Comparison of ENCODE assay signal across 9 mouse cellular contexts in genomic region chr8:70760350-70760749, GRCm38 (mm10). TPM values are rescaled to one million over a fixed set of nuclear protein-coding genes. Genes with fewer than 3 reads are reported as not detected.
DNase-seq lines count a peak whose midpoint lies in the region; ATAC-seq and TF ChIP-seq lines count a peak whose summit lies in the region.
"Had no signal": no experiment of that assay in that cellular context is flagged by ENCODE, and none has a peak within 500 bp of the region (broad histone marks: within the 10 kb centered on the region; RNA-seq: fewer than 3 reads in every experiment).

No protein-coding gene starts in this region.

- H3K9me3 ChIP-seq in heart, embryonic 13.5 days = no peaks in the 10 kb centered on the region
- H3K9me3 ChIP-seq in CH12.LX (replicated peaks; ENCODE audit: low read length) = no peaks in the 10 kb centered on the region
- H3K9me3 ChIP-seq in embryonic facial prominence, embryonic 15.5 days (replicated peaks) = no peaks in the 10 kb centered on the region
- H3K9me3 ChIP-seq in stomach, postnatal 0 days (ENCODE audit: control insufficient read depth, low read length) = no peaks in the 10 kb centered on the region

- TF ChIP-seq CTCF in CH12.LX (conservative IDR thresholded peaks at IDR 0.05 in 1 of 2, IDR thresholded peaks at IDR 0.05 in 1 of 2; ENCODE audit: low read depth in 2 of 2, low read length in 2 of 2) = no peak
- no peak for TF ChIP-seq CTCF in liver, adult 2 months (IDR thresholded peaks at IDR 0.05; ENCODE audit: low read depth, low read length)
- TF ChIP-seq CTCF in stomach, postnatal 0 days (IDR thresholded peaks at IDR 0.05; ENCODE audit: low read depth) = no peak

- dilution Hi-C loops in CH12.LX (cut with MboI; ENCODE audit: extremely low pct_ligation_motif_present, extremely low pct_unique_long_range_greater_than_20kb, low sequenced_read_pairs) = no loop called here

- no peaks in the 10 kb centered on the region; the same call in 1 of the 2 replicates for H3K27me3 ChIP-seq in heart, embryonic 13.5 days (replicated peaks)
- no peaks in the 10 kb centered on the region for H3K27me3 ChIP-seq in CH12.LX (replicated peaks)
- no peaks in the 10 kb centered on the region for H3K27me3 ChIP-seq in embryonic facial prominence, embryonic 15.5 days
- H3K27me3 ChIP-seq in liver, adult 2 months (ENCODE audit: control insufficient read depth, insufficient read depth, low read length) = no peaks in the 10 kb centered on the region
- H3K27me3 ChIP-seq in stomach, postnatal 0 days (ENCODE audit: control insufficient read depth, insufficient read depth, low read length) = no peaks in the 10 kb centered on the region

- peaks cover 36% of the 10 kb centered on the region for H3K4me1 ChIP-seq in heart, embryonic 13.5 days
- H3K4me1 ChIP-seq in CH12.LX (ENCODE audit: control insufficient read depth in 1 of 2, insufficient read depth in 2 of 2) = peaks cover 8 to 48% of the 10 kb centered on the region in 2 experiments
- peaks cover 39% of the 10 kb centered on the region for H3K4me1 ChIP-seq in embryonic facial prominence, embryonic 15.5 days
- peaks cover 14% of the 10 kb centered on the region for H3K4me1 ChIP-seq in liver, adult 2 months (ENCODE audit: control insufficient read depth, insufficient read depth, low read length)
- H3K4me1 ChIP-seq in stomach, postnatal 0 days (replicated peaks; ENCODE audit: control insufficient read depth, insufficient read depth) = 0 out of 2 replicates have a peak, but pooled peaks cover 5% of the 10 kb centered on the region

- DNase-seq in heart, adult 18-20 months = no peak
- DNase-seq in CH12.LX (ENCODE audit: extremely low read depth) = no peak
- no peak for DNase-seq in liver, adult 2 months (ENCODE audit: extremely low read depth, low read depth, low spot score)
- DNase-seq in stomach, postnatal 0 days (ENCODE audit: low spot score) = no peak
- no peak for DNase-seq in c-Kit-positive CD71-positive TER-119-positive erythroid progenitor cells, embryonic 14.5 days (ENCODE audit: low spot score)
- DNase-seq in frontal cortex, postnatal 36 days (ENCODE audit: low spot score in 2 of 2) = no peak

- no peak for TF ChIP-seq RAD21 in CH12.LX (IDR thresholded peaks at IDR 0.05; ENCODE audit: low read depth, low read length)

- ATAC-seq in heart, embryonic 13.5 days (ENCODE audit: extremely low read depth, insufficient number of reproducible peaks, low FRiP score, low TSS enrichment) = no peak
- no peak for ATAC-seq in embryonic facial prominence, embryonic 15.5 days (ENCODE audit: insufficient number of reproducible peaks, low FRiP score, low TSS enrichment, low read depth)
- no peak for ATAC-seq in stomach, postnatal 0 days (ENCODE audit: low FRiP score, low TSS enrichment)

- no peak for TF ChIP-seq EP300 in CH12.LX (IDR thresholded peaks at IDR 0.05; ENCODE audit: low read length)
- TF ChIP-seq EP300 in stomach, postnatal 0 days (optimal IDR thresholded peaks at IDR 0.05) = no peak

- peak overlapping the region; percentile 91 for H3K9ac ChIP-seq in heart, embryonic 13.5 days
- peak overlapping the region; percentile 77 for H3K9ac ChIP-seq in CH12.LX (ENCODE audit: insufficient read depth, low read depth)
- H3K9ac ChIP-seq in embryonic facial prominence, embryonic 15.5 days = peak overlapping the region; percentile 60
- peak overlapping the region; percentile 92 for H3K9ac ChIP-seq in liver, adult 2 months (ENCODE audit: low read depth, low read length)
- H3K9ac ChIP-seq in stomach, postnatal 0 days (ENCODE audit: low read length) = peak overlapping the region; percentile 83

- H3K79me2 ChIP-seq in CH12.LX (replicated peaks; ENCODE audit: control insufficient read depth, extremely low read depth, insufficient read depth, poor library complexity, severe bottlenecking) = no peaks in the 10 kb centered on the region
- H3K79me2 ChIP-seq in liver, adult 2 months (ENCODE audit: control insufficient read depth, insufficient read depth, low read length) = no peaks in the 10 kb centered on the region

- H3K4me3 ChIP-seq in heart, embryonic 13.5 days = peak overlapping the region; percentile 73
- peak overlapping the region; percentile 72 to 87 (median 73) for H3K4me3 ChIP-seq in CH12.LX (replicated peaks in 1 of 3; ENCODE audit: low read depth in 2 of 3, low read length in 2 of 3, poor library complexity in 1 of 3)
- peak overlapping the region; percentile 58 for H3K4me3 ChIP-seq in embryonic facial prominence, embryonic 15.5 days (replicated peaks)
- peak overlapping the region; percentile 71 for H3K4me3 ChIP-seq in liver, adult 2 months (ENCODE audit: insufficient read depth, low read depth, low read length)
- peak overlapping the region; percentile 67 for H3K4me3 ChIP-seq in stomach, postnatal 0 days (ENCODE audit: low read depth, low read length)

- peaks cover 37% of the 10 kb centered on the region for H3K36me3 ChIP-seq in heart, embryonic 13.5 days
- H3K36me3 ChIP-seq in CH12.LX (replicated peaks in 1 of 2; ENCODE audit: control insufficient read depth in 1 of 2, insufficient read depth in 1 of 2, low read length in 1 of 2) = peaks cover 31 to 65% of the 10 kb centered on the region in 2 experiments
- H3K36me3 ChIP-seq in embryonic facial prominence, embryonic 15.5 days = peaks cover 31% of the 10 kb centered on the region
- H3K36me3 ChIP-seq in liver, adult 2 months (ENCODE audit: control insufficient read depth, insufficient read depth, low read length) = no peaks in the 10 kb centered on the region
- H3K36me3 ChIP-seq in stomach, postnatal 0 days (ENCODE audit: control insufficient read depth, insufficient read depth, low read length) = peaks cover 9% of the 10 kb centered on the region

- peak overlapping the region; percentile 96 for H3K4me2 ChIP-seq in heart, embryonic 13.5 days
- peak overlapping the region; percentile 58 for H3K4me2 ChIP-seq in CH12.LX (ENCODE audit: insufficient read depth, low read depth, poor library complexity, severe bottlenecking)
- peak overlapping the region; percentile 95 for H3K4me2 ChIP-seq in embryonic facial prominence, embryonic 15.5 days (replicated peaks)
- peak overlapping the region; percentile 100 for H3K4me2 ChIP-seq in stomach, postnatal 0 days (replicated peaks; ENCODE audit: low read depth)

- in situ Hi-C loops in CH12.LX (cut with MboI; ENCODE audit: low pct_ligation_motif_present, low pct_unique_long_range_greater_than_20kb, low sequenced_read_pairs) = loop anchor here (5.0 kb wide), 1 partner anchor 82 kb away; no protein-coding TSS in a partner anchor

- WGBS in heart, embryonic 13.5 days = 1% methylated on average over 22 of the region's 22 CpGs
- WGBS in embryonic facial prominence, embryonic 15.5 days = 1% methylated on average over 22 of the region's 22 CpGs
- 3% methylated on average over 22 of the region's 22 CpGs for WGBS in liver, adult 2 months
- WGBS in stomach, postnatal 0 days = under 1% methylated on average over 22 of the region's 22 CpGs

- H3K27ac ChIP-seq in heart, embryonic 13.5 days (replicated peaks) = peak overlapping the region; percentile 76
- no peak overlapping the region for H3K27ac ChIP-seq in CH12.LX (ENCODE audit: insufficient read depth, low read depth)
- peak overlapping the region; percentile 82 for H3K27ac ChIP-seq in embryonic facial prominence, embryonic 15.5 days (replicated peaks)
- H3K27ac ChIP-seq in liver, adult 2 months (replicated peaks; ENCODE audit: insufficient read depth, low read depth, low read length) = peak overlapping the region; percentile 54
- H3K27ac ChIP-seq in stomach, postnatal 0 days (replicated peaks) = peak overlapping the region; percentile 87

- TF ChIP-seq POLR2A in CH12.LX (IDR thresholded peaks at IDR 0.05; ENCODE audit: low read depth, low read length) = no peak
- no peak for TF ChIP-seq POLR2A in liver, adult 2 months (IDR thresholded peaks at IDR 0.05; ENCODE audit: extremely low read depth, insufficient read depth, low read length)

RNA-seq across cellular contexts. Expression of gene Mpv17l2, which starts 0.4 kb away (rescaled TPM):
- polyA plus RNA-seq in heart, embryonic 13.5 days (2015; fragmentation: Nextera tagmentation; extraction: Ambion mirVana) = 41.6 and 48.4 TPM in 2 replicates
- 10 to 100 TPM; 26.9 to 27.5 TPM for total RNA-seq in heart, adult 18-20 months (2021)
- total RNA-seq in CH12.LX (2012; rRNA removed) (25.3 and 28.5 TPM in 2 replicates), CH12.LX (2014; rRNA removed) (22.8 and 27.1 TPM in 2 replicates)
- polyA plus RNA-seq in CH12.LX (2012; ENCODE audit: insufficient read length, low read depth) = 31.9 and 36.1 TPM in 2 replicates
- 41.7 and 42.3 TPM in 2 replicates for polyA plus RNA-seq in embryonic facial prominence, embryonic 15.5 days (2015; fragmentation: Nextera tagmentation; extraction: Ambion mirVana)
- total RNA-seq in liver, adult 2 months (2014; rRNA removed) = 13.7 and 20.9 TPM in 2 replicates
- 33.9 and 39.3 TPM in 2 replicates for polyA plus RNA-seq in liver, adult 2 months (2012; rRNA removed)
- polyA plus RNA-seq in stomach, postnatal 0 days (2015; fragmentation: Nextera tagmentation; extraction: Ambion mirVana) = 77.3 and 80.1 TPM in 2 replicates

RNA-seq across cellular contexts. Expression of gene Rab3a, which starts 5.9 kb away (rescaled TPM):
- 17.4 and 23.2 TPM in 2 replicates for polyA plus RNA-seq in heart, embryonic 13.5 days (2015; fragmentation: Nextera tagmentation; extraction: Ambion mirVana)
- 10 to 100 TPM; 40.3 to 49.2 TPM for total RNA-seq in heart, adult 18-20 months (2021)
- total RNA-seq in CH12.LX (2012; rRNA removed) = 1.8 and 1.9 TPM in 2 replicates
- 0.32 and 0.87 TPM in 2 replicates for total RNA-seq in CH12.LX (2014; rRNA removed)
- polyA plus RNA-seq in CH12.LX (2012; ENCODE audit: insufficient read length, low read depth) = 0.65 and 0.99 TPM in 2 replicates
- polyA plus RNA-seq in embryonic facial prominence, embryonic 15.5 days (2015; fragmentation: Nextera tagmentation; extraction: Ambion mirVana) = 22.7 and 28.6 TPM in 2 replicates
- 2.7 and 4.1 TPM in 2 replicates for total RNA-seq in liver, adult 2 months (2014; rRNA removed)
- polyA plus RNA-seq in liver, adult 2 months (2012; rRNA removed) = 10.4 and 11.9 TPM in 2 replicates
- polyA plus RNA-seq in stomach, postnatal 0 days (2015; fragmentation: Nextera tagmentation; extraction: Ambion mirVana) = 18.9 and 19.0 TPM in 2 replicates

RNA-seq across cellular contexts. Expression of gene Pik3r2, which starts 16.2 kb away (rescaled TPM):
- polyA plus RNA-seq in heart, embryonic 13.5 days (2015; fragmentation: Nextera tagmentation; extraction: Ambion mirVana) = 34.9 and 36.5 TPM in 2 replicates
- 10 to 100 TPM; 19.7 to 21.4 TPM for total RNA-seq in heart, adult 18-20 months (2021)
- total RNA-seq in CH12.LX (2012; rRNA removed) (37.4 and 45.9 TPM in 2 replicates), CH12.LX (2014; rRNA removed) (12.4 and 13.8 TPM in 2 replicates)
- polyA plus RNA-seq in CH12.LX (2012; ENCODE audit: insufficient read length, low read depth) = 16.3 and 25.8 TPM in 2 replicates
- polyA plus RNA-seq in embryonic facial prominence, embryonic 15.5 days (2015; fragmentation: Nextera tagmentation; extraction: Ambion mirVana) = 92.5 and 94.3 TPM in 2 replicates
- 7.7 and 10.9 TPM in 2 replicates for total RNA-seq in liver, adult 2 months (2014; rRNA removed)
- polyA plus RNA-seq in liver, adult 2 months (2012; rRNA removed) = 38.2 and 53.9 TPM in 2 replicates
- polyA plus RNA-seq in stomach, postnatal 0 days (2015; fragmentation: Nextera tagmentation; extraction: Ambion mirVana) = 36.8 and 39.0 TPM in 2 replicates

RNA-seq across cellular contexts. Expression of gene Pde4c, which starts 36.8 kb away (rescaled TPM):
- polyA plus RNA-seq in heart, embryonic 13.5 days (2015; fragmentation: Nextera tagmentation; extraction: Ambion mirVana) = 0.14 TPM in 1 of 2 replicates, not detected in the other
- total RNA-seq in heart, adult 18-20 months (2021) = 1 to 10 TPM; 1.4 to 2.0 TPM
- total RNA-seq in CH12.LX (2012; rRNA removed) (3.8 and 4.7 TPM in 2 replicates), CH12.LX (2014; rRNA removed) (2.3 and 3.1 TPM in 2 replicates)
- polyA plus RNA-seq in CH12.LX (2012; ENCODE audit: insufficient read length, low read depth) = 6.5 TPM in 2 replicates
- 0.16 and 0.29 TPM in 2 replicates for polyA plus RNA-seq in embryonic facial prominence, embryonic 15.5 days (2015; fragmentation: Nextera tagmentation; extraction: Ambion mirVana)
- 10.6 and 16.3 TPM in 2 replicates for total RNA-seq in liver, adult 2 months (2014; rRNA removed)
- 26.5 and 28.0 TPM in 2 replicates for polyA plus RNA-seq in liver, adult 2 months (2012; rRNA removed)
- polyA plus RNA-seq in stomach, postnatal 0 days (2015; fragmentation: Nextera tagmentation; extraction: Ambion mirVana) = 0.27 and 0.35 TPM in 2 replicates

RNA-seq across cellular contexts. Expression of gene Gm3336, which starts 42.0 kb away (rescaled TPM):
- polyA plus RNA-seq in heart, embryonic 13.5 days (2015; fragmentation: Nextera tagmentation; extraction: Ambion mirVana) = not detected in 2 replicates
- total RNA-seq in heart, adult 18-20 months (2021) = not detected
- total RNA-seq in CH12.LX (2012; rRNA removed) (0.25 and 0.34 TPM in 2 replicates), CH12.LX (2014; rRNA removed) (0.31 TPM in 1 of 2 replicates, not detected in the other)
- polyA plus RNA-seq in CH12.LX (2012; ENCODE audit: insufficient read length, low read depth) = 0.49 and 0.89 TPM in 2 replicates
- not detected in 2 replicates for polyA plus RNA-seq in embryonic facial prominence, embryonic 15.5 days (2015; fragmentation: Nextera tagmentation; extraction: Ambion mirVana)
- total RNA-seq in liver, adult 2 months (2014; rRNA removed) = 0.28 and 0.54 TPM in 2 replicates
- polyA plus RNA-seq in liver, adult 2 months (2012; rRNA removed) = 0.11 and 1.0 TPM in 2 replicates
- polyA plus RNA-seq in stomach, postnatal 0 days (2015; fragmentation: Nextera tagmentation; extraction: Ambion mirVana) = 29.7 and 32.2 TPM in 2 replicates
- polyA plus RNA-seq: brain, embryonic 14.5 days had no signal
